Mouse (Mus musculus) layer of hippocampus, adult 6 months (tissue): ENCODE results near the gene Hoxb13. TPM values are rescaled to one million over a fixed set of nuclear protein-coding genes. Genes with fewer than 3 reads are reported as not detected.

Source experiments
- long read RNA-seq, 2 experiments: library from polyadenylated mRNA; unstranded; transcript quantifications; one replicate each; pipeline ENCODE4 v2.0.0; 2019 to 2020
- polyA plus RNA-seq: library from polyadenylated mRNA; unstranded; fragments of <200 nt; fragmentation: Nextera tagmentation; gene quantifications from 2 replicates; pipeline ENCODE4 v1.2.3, GENCODE M21; 2021

Gene Hoxb13
- not detected in 2 replicates for polyA plus RNA-seq
- long read RNA-seq, experiment 1: 0 reads
- long read RNA-seq, experiment 2: 0 reads

DNA sequence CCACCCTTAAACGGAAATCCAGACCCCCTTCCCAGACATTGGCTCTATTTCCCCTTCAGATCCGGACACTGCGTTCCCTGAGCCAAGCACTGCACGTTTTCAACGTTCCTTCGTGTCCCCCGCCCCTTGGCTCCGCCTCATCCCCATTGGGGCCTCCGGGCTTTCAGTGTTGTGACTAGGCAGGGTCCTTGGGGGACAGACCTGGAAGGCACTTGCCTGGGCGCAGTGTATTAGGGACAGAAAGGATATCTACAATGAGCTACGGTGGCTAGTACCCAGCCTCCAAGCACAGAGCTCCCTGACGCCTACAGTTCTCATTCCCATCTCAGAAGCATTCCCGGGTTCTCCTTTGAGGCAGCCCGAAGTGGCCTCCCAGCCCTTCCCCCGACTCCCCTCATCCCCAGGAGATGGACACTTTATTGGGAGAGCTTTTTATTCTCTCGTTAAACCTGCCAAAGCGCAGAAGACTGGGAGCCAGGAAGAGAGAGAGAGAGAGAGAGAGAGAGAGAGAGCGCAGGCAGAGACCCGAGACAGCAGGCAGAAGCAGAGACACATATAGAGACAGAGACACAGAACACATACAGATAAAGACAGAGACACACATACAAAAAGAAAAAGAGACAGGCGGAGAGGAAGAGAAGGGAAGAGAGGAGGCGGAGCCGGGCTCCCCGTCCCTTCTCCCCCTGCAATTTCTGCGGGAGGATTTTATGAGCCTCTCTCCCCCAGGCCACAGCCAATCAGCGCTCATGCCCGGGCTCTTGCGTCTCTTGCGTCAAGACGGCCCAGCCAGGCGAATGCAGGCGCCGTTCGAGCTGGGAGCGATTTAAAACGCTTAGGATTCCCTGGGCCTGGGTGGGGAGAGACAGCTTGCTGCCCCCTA is at the start of gene Hoxb13:
Gene Hoxb13, plus strand, starts transcription at position 796 of the 880 bp plus-strand sequence.

Other genes starting within 250 kb of the Hoxb13 start
- not detected in 2 replicates for gene Igf2bp1, start 188.4 kb upstream of the Hoxb13 start, polyA plus RNA-seq
- gene Gip, start 169.8 kb upstream of the Hoxb13 start, polyA plus RNA-seq: not detected in 2 replicates
- gene Snf8, start 159.4 kb upstream of the Hoxb13 start, polyA plus RNA-seq: 25.0 and 26.8 TPM in 2 replicates
- gene Ube2z, start 128.9 kb upstream of the Hoxb13 start, polyA plus RNA-seq: 6.6 and 6.9 TPM in 2 replicates
- 1,392 and 1,732 TPM in 2 replicates for gene Atp5g1, start 118.6 kb upstream of the Hoxb13 start, polyA plus RNA-seq
- 0.09 and 0.21 TPM in 2 replicates for gene Calcoco2, start 82.4 kb upstream of the Hoxb13 start, polyA plus RNA-seq
- 0.06 and 0.10 TPM in 2 replicates for gene Ttll6, start 60.5 kb upstream of the Hoxb13 start, polyA plus RNA-seq
- gene Hoxb9, start 77.1 kb downstream of the Hoxb13 start, polyA plus RNA-seq: not detected in 2 replicates
- gene Hoxb8, start 87.6 kb downstream of the Hoxb13 start, polyA plus RNA-seq: not detected in 2 replicates
- not detected in 2 replicates for gene Hoxb7, start 92.3 kb downstream of the Hoxb13 start, polyA plus RNA-seq
- gene Hoxb6, start 98.2 kb downstream of the Hoxb13 start, polyA plus RNA-seq: not detected in 2 replicates
- not detected in 2 replicates for gene Hoxb5, start 109.0 kb downstream of the Hoxb13 start, polyA plus RNA-seq
- not detected in 2 replicates for gene Hoxb4, start 124.0 kb downstream of the Hoxb13 start, polyA plus RNA-seq
- gene Hoxb3, start 129.0 kb downstream of the Hoxb13 start, polyA plus RNA-seq: not detected in 2 replicates
- not detected in 2 replicates for gene Hoxb2, start 156.2 kb downstream of the Hoxb13 start, polyA plus RNA-seq
- not detected in 2 replicates for gene Hoxb1, start 171.4 kb downstream of the Hoxb13 start, polyA plus RNA-seq